Mouse (Mus musculus) embryonic facial prominence, embryonic 14.5 days (tissue): ENCODE results near the gene Elavl1. TPM values are rescaled to one million over a fixed set of nuclear protein-coding genes. Genes with fewer than 3 reads are reported as not detected.

Source experiments
- ATAC-seq: fragments of 200-750 bp; cut with Nextera tagmentation; 2 replicates; pipeline ENCODE4 v1.8.0; 2017; ENCODE audit warnings: low read depth, moderate number of reproducible peaks, moderate TSS enrichment
- DNase-seq: peaks from one replicate; pipeline ENCODE4 v3.0.0-alpha.2; 2015; ENCODE audit warnings: low spot score
- H3K27ac ChIP-seq: fragments of 300-500 bp; sonication (generic); replicated peaks from 2 replicates; pipeline ENCODE4 v1.5.1; 2014; ENCODE audit warnings: low read depth, mild to moderate bottlenecking, low read length, moderate library complexity
- H3K27me3 ChIP-seq: fragments of 300-500 bp; sonication (generic); replicated peaks from 2 replicates; pipeline ENCODE4 v1.6.1; 2014; ENCODE audit warnings: low read length; ENCODE audit not compliant: control insufficient read depth, insufficient read depth
- H3K36me3 ChIP-seq: fragments of 300-500 bp; sonication (generic); 2 replicates; pipeline ENCODE4 v1.6.1; 2014; ENCODE audit warnings: low read length, mixed read lengths; ENCODE audit not compliant: control insufficient read depth, insufficient read depth
- H3K4me1 ChIP-seq: fragments of 300-500 bp; sonication (generic); 2 replicates; pipeline ENCODE4 v1.6.1; 2014; ENCODE audit warnings: antibody characterized with exemption, low read length; ENCODE audit not compliant: control insufficient read depth, insufficient read depth
- H3K4me2 ChIP-seq: fragments of 300-500 bp; sonication (generic); 2 replicates; pipeline ENCODE4 v1.6.1; 2014; ENCODE audit warnings: low read depth, mild to moderate bottlenecking, low read length, moderate library complexity, mixed read lengths
- H3K4me3 ChIP-seq: fragments of 300-500 bp; sonication (generic); 2 replicates; pipeline ENCODE4 v1.5.1; 2014; ENCODE audit warnings: low read depth, mild to moderate bottlenecking, low read length
- H3K9ac ChIP-seq: fragments of 300-500 bp; sonication (generic); 2 replicates; pipeline ENCODE4 v1.6.1; 2014; ENCODE audit warnings: low read depth, mild to moderate bottlenecking, low read length, moderate library complexity, mixed read lengths
- H3K9me3 ChIP-seq: fragments of 300-500 bp; sonication (generic); 2 replicates; pipeline ENCODE4 v1.6.1; 2016; ENCODE audit warnings: low read length; ENCODE audit not compliant: control insufficient read depth
- WGBS: fragments of 180-500 bp; shearing (Covaris S2); extraction: QIAGEN DNeasy Blood & Tissue Kit; methylation state at CpG from one replicate; pipeline ENCODE4 v1.1.7; 2014; 5-methylcytosine and 5-hydroxymethylcytosine counted together
- polyA plus RNA-seq: library from polyadenylated mRNA; unstranded; fragments of >200 nt; fragmentation: Nextera tagmentation; extraction: Ambion mirVana; gene quantifications from 2 replicates; pipeline ENCODE4 v1.2.1, GENCODE M21; 2014

The Elavl1 gene
- 217 and 226 TPM in 2 replicates for polyA plus RNA-seq

- Histone ChIP-seq H3K4me2 (peak within 1 kb of the TSS; percentile 91), H3K27me3 (no peaks in the 10 kb centered on the region), H3K4me3 (peak within 1 kb of the TSS; percentile 60), H3K4me1 (peaks cover 9% of the 10 kb centered on the region; the same call in 1 of the 2 replicates), H3K27ac (peak within 1 kb of the TSS; percentile 88), H3K36me3 (peaks cover 45% of the 10 kb centered on the region), H3K9me3 (no peaks in the 10 kb centered on the region), H3K9ac (peak within 1 kb of the TSS; percentile 98)
- under 1% methylated on average over 60 of the region's 78 CpGs for WGBS
- DNase-seq (peak; percentile 97), ATAC-seq (peak; percentile 99)
Observed at GRCm38 (mm10) chr8:4324983-4325750, at the start of gene Elavl1, which contains the start of gene Ccl25. Gene Elavl1, minus strand, starts transcription at chr8:4325413. Gene Ccl25, plus strand, starts transcription at chr8:4325210.

GRCm38 (mm10) chr8:4372657-4373056 lies 47.4 kb upstream of the Elavl1 start:
- H3K36me3 ChIP-seq, result no peaks in the 10 kb centered on the region
- H3K4me3 ChIP-seq, result no peak overlapping the region
- DNase-seq (no peak), ATAC-seq (no peak)
- H3K4me1 ChIP-seq, result no peaks in the 10 kb centered on the region
- 89% methylated on average over 2 of the region's 2 CpGs for WGBS
- no peak overlapping the region for H3K4me2 ChIP-seq
- no peaks in the 10 kb centered on the region for H3K27me3 ChIP-seq
- H3K9ac ChIP-seq, result no peak overlapping the region
- no peak overlapping the region for H3K27ac ChIP-seq
- H3K9me3 ChIP-seq, result peaks cover 5% of the 10 kb centered on the region; the same call in 1 of the 2 replicates

GRCm38 (mm10) chr8:4370078-4370477 lies 44.9 kb upstream of the Elavl1 start:
- Histone ChIP-seq H3K4me2 (no peak overlapping the region), H3K9me3 (peaks cover 5% of the 10 kb centered on the region; the same call in 1 of the 2 replicates), H3K36me3 (no peaks in the 10 kb centered on the region), H3K27ac (no peak overlapping the region), H3K4me1 (no peaks in the 10 kb centered on the region), H3K9ac (no peak overlapping the region), H3K4me3 (no peak overlapping the region), H3K27me3 (no peaks in the 10 kb centered on the region)
- peak; percentile 50 for ATAC-seq
- 30% methylated on average over 2 of the region's 2 CpGs for WGBS
- peak; percentile 54 for DNase-seq

- peaks cover 5% of the 10 kb centered on the region; the same call in 1 of the 2 replicates for H3K9me3 ChIP-seq
- no peaks in the 10 kb centered on the region for H3K4me1 ChIP-seq
- no peak overlapping the region for H3K4me2 ChIP-seq
- WGBS, result 90% methylated on average over 4 of the region's 4 CpGs
- ATAC-seq (no peak), DNase-seq (no peak)
- H3K4me3 ChIP-seq, result no peak overlapping the region
- H3K36me3 ChIP-seq, result no peaks in the 10 kb centered on the region
- no peaks in the 10 kb centered on the region for H3K27me3 ChIP-seq
- H3K9ac ChIP-seq, result no peak overlapping the region
- H3K27ac ChIP-seq, result no peak overlapping the region
Observed at GRCm38 (mm10) chr8:4368470-4368869, 43.3 kb upstream of the Elavl1 start.

GRCm38 (mm10) chr8:4367808-4368207 lies 42.6 kb upstream of the Elavl1 start:
- Histone ChIP-seq H3K4me1 (no peaks in the 10 kb centered on the region), H3K4me2 (no peak overlapping the region), H3K27ac (no peak overlapping the region), H3K9me3 (peaks cover 5% of the 10 kb centered on the region; the same call in 1 of the 2 replicates), H3K27me3 (no peaks in the 10 kb centered on the region), H3K4me3 (no peak overlapping the region), H3K9ac (no peak overlapping the region), H3K36me3 (no peaks in the 10 kb centered on the region)
- ATAC-seq, result peak; percentile 50; the same call in 1 of the 2 replicates
- peak; percentile 45 for DNase-seq
- WGBS, result 70% methylated on average over 11 of the region's 11 CpGs

- Histone ChIP-seq H3K4me1 (no peaks in the 10 kb centered on the region), H3K27ac (no peak overlapping the region), H3K36me3 (no peaks in the 10 kb centered on the region), H3K27me3 (no peaks in the 10 kb centered on the region), H3K9ac (no peak overlapping the region), H3K4me2 (no peak overlapping the region), H3K4me3 (no peak overlapping the region), H3K9me3 (peaks cover 5% of the 10 kb centered on the region; the same call in 1 of the 2 replicates)
- DNase-seq (no peak), ATAC-seq (no peak)
- WGBS, result 86% methylated on average over 3 of the region's 3 CpGs
Observed at GRCm38 (mm10) chr8:4366189-4366588, 41.0 kb upstream of the Elavl1 start.

- Histone ChIP-seq H3K4me1 (no peaks in the 10 kb centered on the region), H3K4me3 (no peak overlapping the region), H3K4me2 (no peak overlapping the region), H3K27ac (no peak overlapping the region), H3K9ac (no peak overlapping the region), H3K27me3 (no peaks in the 10 kb centered on the region), H3K9me3 (no peaks in the 10 kb centered on the region), H3K36me3 (no peaks in the 10 kb centered on the region)
- ATAC-seq (no peak), DNase-seq (no peak)
- WGBS, result 76% methylated on average over 2 of the region's 2 CpGs
Observed at GRCm38 (mm10) chr8:4360922-4361321, 35.7 kb upstream of the Elavl1 start.

GRCm38 (mm10) chr8:4359362-4359761 lies 34.1 kb upstream of the Elavl1 start:
- no peak overlapping the region for H3K27ac ChIP-seq
- no peak for ATAC-seq
- no peak overlapping the region for H3K4me2 ChIP-seq
- no peaks in the 10 kb centered on the region for H3K9me3 ChIP-seq
- no peaks in the 10 kb centered on the region for H3K36me3 ChIP-seq
- no peak overlapping the region for H3K4me3 ChIP-seq
- H3K4me1 ChIP-seq, result no peaks in the 10 kb centered on the region
- 50% methylated on average over 3 of the region's 3 CpGs for WGBS
- no peak for DNase-seq
- H3K27me3 ChIP-seq, result no peaks in the 10 kb centered on the region
- no peak overlapping the region for H3K9ac ChIP-seq

- H3K9me3 ChIP-seq, result no peaks in the 10 kb centered on the region
- no peak for ATAC-seq
- no peak overlapping the region for H3K4me3 ChIP-seq
- no peaks in the 10 kb centered on the region for H3K4me1 ChIP-seq
- H3K36me3 ChIP-seq, result no peaks in the 10 kb centered on the region
- H3K4me2 ChIP-seq, result no peak overlapping the region
- no peak overlapping the region for H3K27ac ChIP-seq
- no peak for DNase-seq
- no peaks in the 10 kb centered on the region for H3K27me3 ChIP-seq
- WGBS, result 67% methylated on average over 10 of the region's 10 CpGs
- no peak overlapping the region for H3K9ac ChIP-seq
Observed at GRCm38 (mm10) chr8:4355455-4355854, 30.2 kb upstream of the Elavl1 start.
